Mouse (Mus musculus) ES-Bruce4 (cell line): ENCODE data around the gene Gmcl1.

Experiments
- CTCF ChIP-seq: IDR thresholded peaks from one replicate; pipeline ENCODE4 v1.8.1; 2011; ENCODE audit warnings: low read depth, low read length
- POLR2A ChIP-seq: IDR thresholded peaks from one replicate; pipeline ENCODE4 v1.8.1; 2011; ENCODE audit warnings: low read length; ENCODE audit not compliant: insufficient read depth

DNA sequence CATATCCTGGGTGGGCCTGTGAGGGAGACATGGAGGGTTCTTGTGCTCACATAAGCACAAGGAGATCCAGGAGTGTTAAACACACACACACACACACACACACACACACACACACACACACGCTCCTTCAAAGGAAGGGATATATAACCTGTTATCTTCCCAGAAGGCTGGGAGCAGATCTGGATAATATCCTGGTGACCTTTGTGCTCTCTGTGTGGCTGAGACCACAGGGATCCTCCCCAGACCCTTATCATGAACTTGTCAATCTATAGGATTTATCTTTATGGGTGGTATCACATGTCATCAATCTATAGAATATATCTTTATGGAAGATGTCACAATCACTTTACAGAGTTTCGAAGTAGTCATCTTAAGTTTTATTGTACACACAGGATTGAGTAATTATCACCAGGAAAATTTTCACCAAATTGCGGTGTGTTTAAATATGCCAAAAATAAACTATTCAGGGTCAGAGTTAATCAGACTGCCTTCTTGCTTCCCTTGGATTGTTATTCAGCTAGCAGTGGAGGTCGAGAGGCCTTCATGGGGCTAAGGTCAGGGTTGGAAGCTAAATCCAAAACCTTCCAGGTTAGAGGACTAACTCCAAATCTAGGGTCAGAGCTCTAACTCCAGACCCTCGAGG lies 19.8 kb upstream of the Gmcl1 start:
- TF ChIP-seq POLR2A (no peak), CTCF (no peak)
